Mouse (Mus musculus) neural tube, embryonic 12.5 days (tissue): Measurements from ENCODE around the gene Tut4. TPM values are rescaled to one million over a fixed set of nuclear protein-coding genes. Genes with fewer than 3 reads are reported as not detected.

Experiments used
- ATAC-seq: fragments of 200-750 bp; cut with Nextera tagmentation; 2 replicates; pipeline ENCODE4 v1.8.0; 2017; ENCODE audit warnings: low read depth, mild to moderate bottlenecking, moderate TSS enrichment, moderate library complexity; ENCODE audit not compliant: low FRiP score
- H3K27ac ChIP-seq: fragments of 300-500 bp; sonication (generic); 2 replicates; pipeline ENCODE4 v1.5.1; 2016
- H3K27me3 ChIP-seq: fragments of 300-500 bp; sonication (generic); replicated peaks from 2 replicates; pipeline ENCODE4 v1.6.1; 2016; ENCODE audit warnings: mild to moderate bottlenecking
- H3K36me3 ChIP-seq: fragments of 300-500 bp; sonication (generic); 2 replicates; pipeline ENCODE4 v1.6.1; 2016; ENCODE audit warnings: mild to moderate bottlenecking
- H3K4me1 ChIP-seq: fragments of 300-500 bp; sonication (generic); 2 replicates; pipeline ENCODE4 v1.6.1; 2016
- H3K4me2 ChIP-seq: fragments of 300-500 bp; sonication (generic); replicated peaks from 2 replicates; pipeline ENCODE4 v1.6.1; 2016; ENCODE audit warnings: mild to moderate bottlenecking
- H3K4me3 ChIP-seq: fragments of 300-500 bp; sonication (generic); 2 replicates; pipeline ENCODE4 v1.5.1; 2016
- H3K9ac ChIP-seq: fragments of 300-500 bp; sonication (generic); 2 replicates; pipeline ENCODE4 v1.6.1; 2016; ENCODE audit warnings: mild to moderate bottlenecking
- H3K9me3 ChIP-seq: fragments of 300-500 bp; sonication (generic); 2 replicates; pipeline ENCODE4 v1.6.1; 2016; ENCODE audit warnings: mild to moderate bottlenecking
- WGBS: fragments of 180-500 bp; shearing (Covaris S2); methylation state at CpG from one replicate; pipeline ENCODE4 v1.1.7; 2016; 5-methylcytosine and 5-hydroxymethylcytosine counted together
- polyA plus RNA-seq: library from polyadenylated mRNA; unstranded; fragments of >200 nt; fragmentation: Nextera tagmentation; extraction: Ambion mirVana; gene quantifications from 2 replicates; pipeline ENCODE4 v1.2.1, GENCODE M21; 2016

The Tut4 gene
- polyA plus RNA-seq, 1 experiment from 2014 or later: 85.1 TPM

GRCm38 (mm10) chr4:108438082-108438840 lies 21.0 kb upstream of the Tut4 start:
- Histone ChIP-seq H3K4me2 (no peak overlapping the region), H3K27me3 (no peaks in the 10 kb centered on the region), H3K9me3 (no peaks in the 10 kb centered on the region), H3K36me3 (no peaks in the 10 kb centered on the region), H3K4me3 (no peak overlapping the region), H3K9ac (no peak overlapping the region), H3K4me1 (peaks cover 4% of the 10 kb centered on the region), H3K27ac (no peak overlapping the region)
- ATAC-seq: no peak
- 55% methylated on average over 6 of the region's 6 CpGs for WGBS

GRCm38 (mm10) chr4:108448091-108448490 lies 11.1 kb upstream of the Tut4 start:
- 82% methylated on average over 7 of the region's 7 CpGs for WGBS
- Histone ChIP-seq H3K9ac (no peak overlapping the region), H3K36me3 (no peaks in the 10 kb centered on the region), H3K27me3 (no peaks in the 10 kb centered on the region), H3K4me1 (no peaks in the 10 kb centered on the region), H3K4me3 (no peak overlapping the region), H3K4me2 (no peak overlapping the region), H3K9me3 (no peaks in the 10 kb centered on the region), H3K27ac (no peak overlapping the region)
- no peak for ATAC-seq

- no peak overlapping the region for H3K9ac ChIP-seq
- peaks cover 6% of the 10 kb centered on the region; the same call in 1 of the 2 replicates for H3K4me1 ChIP-seq
- 95% methylated on average over 2 of the region's 2 CpGs for WGBS
- no peak overlapping the region for H3K4me2 ChIP-seq
- no peaks in the 10 kb centered on the region for H3K9me3 ChIP-seq
- no peak overlapping the region for H3K27ac ChIP-seq
- no peaks in the 10 kb centered on the region for H3K36me3 ChIP-seq
- no peak for ATAC-seq
- no peaks in the 10 kb centered on the region for H3K27me3 ChIP-seq
- H3K4me3 ChIP-seq: no peak overlapping the region
Measured at GRCm38 (mm10) chr4:108456028-108456427, 3.2 kb upstream of the Tut4 start.

GRCm38 (mm10) chr4:108458201-108458741 lies 955 bp upstream of the Tut4 start:
- Histone ChIP-seq H3K4me2 (peak overlapping the region; percentile 79), H3K9ac (peak overlapping the region; percentile 92; the same call in 1 of the 2 replicates), H3K4me1 (peaks cover 10% of the 10 kb centered on the region; the same call in 1 of the 2 replicates), H3K36me3 (peaks cover 4% of the 10 kb centered on the region; the same call in 1 of the 2 replicates), H3K27me3 (no peaks in the 10 kb centered on the region), H3K4me3 (no peak overlapping the region), H3K27ac (no peak overlapping the region), H3K9me3 (no peaks in the 10 kb centered on the region)
- no peak for ATAC-seq
- WGBS: 41% methylated on average over 5 of the region's 5 CpGs

GRCm38 (mm10) chr4:108460156-108460923 lies 1.1 kb downstream of the Tut4 start:
- Histone ChIP-seq H3K4me1 (peaks cover 10% of the 10 kb centered on the region; the same call in 1 of the 2 replicates), H3K36me3 (peaks cover 4% of the 10 kb centered on the region; the same call in 1 of the 2 replicates), H3K27ac (peak overlapping the region; percentile 96), H3K4me3 (peak overlapping the region; percentile 79), H3K9ac (peak overlapping the region; percentile 92), H3K27me3 (no peaks in the 10 kb centered on the region), H3K4me2 (peak overlapping the region; percentile 79), H3K9me3 (no peaks in the 10 kb centered on the region)
- peak; percentile 46 for ATAC-seq
- WGBS: under 1% methylated on average over 59 of the region's 59 CpGs

- ATAC-seq: no peak
- peaks cover 4% of the 10 kb centered on the region; the same call in 1 of the 2 replicates for H3K36me3 ChIP-seq
- peak overlapping the region; percentile 35; the same call in 1 of the 2 replicates for H3K9ac ChIP-seq
- no peaks in the 10 kb centered on the region for H3K27me3 ChIP-seq
- H3K4me3 ChIP-seq: peak overlapping the region; percentile 32
- WGBS: 68% methylated on average over 5 of the region's 5 CpGs
- H3K4me2 ChIP-seq: peak overlapping the region; percentile 79
- H3K4me1 ChIP-seq: peaks cover 10% of the 10 kb centered on the region; the same call in 1 of the 2 replicates
- H3K9me3 ChIP-seq: no peaks in the 10 kb centered on the region
- no peak overlapping the region for H3K27ac ChIP-seq
Measured at GRCm38 (mm10) chr4:108461262-108461903, 2.2 kb downstream of the Tut4 start.

- no peak for ATAC-seq
- Histone ChIP-seq H3K27ac (no peak overlapping the region), H3K9ac (no peak overlapping the region), H3K4me3 (no peak overlapping the region), H3K9me3 (no peaks in the 10 kb centered on the region), H3K36me3 (no peaks in the 10 kb centered on the region), H3K27me3 (no peaks in the 10 kb centered on the region), H3K4me1 (no peaks in the 10 kb centered on the region), H3K4me2 (no peak overlapping the region)
- 86% methylated on average over 2 of the region's 2 CpGs for WGBS
Measured at GRCm38 (mm10) chr4:108473586-108473985, 14.4 kb downstream of the Tut4 start.

GRCm38 (mm10) chr4:108482776-108483175 lies 23.6 kb downstream of the Tut4 start:
- Histone ChIP-seq H3K9me3 (no peaks in the 10 kb centered on the region), H3K27ac (no peak overlapping the region), H3K4me2 (no peak overlapping the region), H3K36me3 (peaks cover 29% of the 10 kb centered on the region), H3K4me3 (no peak overlapping the region), H3K4me1 (no peaks in the 10 kb centered on the region), H3K9ac (no peak overlapping the region), H3K27me3 (no peaks in the 10 kb centered on the region)
- no peak for ATAC-seq

GRCm38 (mm10) chr4:108484230-108484629 lies 25.0 kb downstream of the Tut4 start:
- H3K9ac ChIP-seq: no peak overlapping the region
- H3K4me2 ChIP-seq: no peak overlapping the region
- H3K36me3 ChIP-seq: peaks cover 31% of the 10 kb centered on the region
- WGBS: 93% methylated on average over 4 of the region's 4 CpGs
- H3K4me1 ChIP-seq: no peaks in the 10 kb centered on the region
- no peak for ATAC-seq
- H3K27ac ChIP-seq: no peak overlapping the region
- H3K9me3 ChIP-seq: no peaks in the 10 kb centered on the region
- H3K27me3 ChIP-seq: no peaks in the 10 kb centered on the region
- no peak overlapping the region for H3K4me3 ChIP-seq

GRCm38 (mm10) chr4:108503023-108503422 lies 43.8 kb downstream of the Tut4 start:
- ATAC-seq: no peak
- Histone ChIP-seq H3K27me3 (no peaks in the 10 kb centered on the region), H3K9ac (no peak overlapping the region), H3K9me3 (no peaks in the 10 kb centered on the region), H3K4me3 (no peak overlapping the region), H3K4me1 (no peaks in the 10 kb centered on the region), H3K27ac (no peak overlapping the region), H3K36me3 (peaks cover 38% of the 10 kb centered on the region), H3K4me2 (no peak overlapping the region)
- 95% methylated on average over 2 of the region's 2 CpGs for WGBS

- WGBS: 95% methylated on average over 2 of the region's 2 CpGs
- H3K36me3 ChIP-seq: peaks cover 16% of the 10 kb centered on the region
- H3K27ac ChIP-seq: no peak overlapping the region
- H3K4me1 ChIP-seq: no peaks in the 10 kb centered on the region
- no peak overlapping the region for H3K4me2 ChIP-seq
- no peak for ATAC-seq
- no peak overlapping the region for H3K9ac ChIP-seq
- no peak overlapping the region for H3K4me3 ChIP-seq
- H3K27me3 ChIP-seq: no peaks in the 10 kb centered on the region
- no peaks in the 10 kb centered on the region for H3K9me3 ChIP-seq
Measured at GRCm38 (mm10) chr4:108539701-108540100, 80.5 kb downstream of the Tut4 start.

- peaks cover 70% of the 10 kb centered on the region for H3K36me3 ChIP-seq
- no peak for ATAC-seq
- H3K9ac ChIP-seq: no peak overlapping the region
Measured at GRCm38 (mm10) chr4:108565026-108565425, 105.8 kb downstream of the Tut4 start.

More at GRCm38 (mm10) chr4:108565026-108565425, 105.8 kb downstream of the Tut4 start:
- Histone ChIP-seq H3K27ac (no peak overlapping the region), H3K4me1 (no peaks in the 10 kb centered on the region), H3K9me3 (no peaks in the 10 kb centered on the region), H3K4me2 (no peak overlapping the region), H3K4me3 (no peak overlapping the region), H3K27me3 (no peaks in the 10 kb centered on the region)
- 87% methylated on average over 1 of the region's 1 CpGs for WGBS
